Mouse (Mus musculus) embryonic facial prominence, embryonic 13.5 days (tissue): ENCODE measurements around the gene Slc30a7. TPM values are rescaled to one million over a fixed set of nuclear protein-coding genes. Genes with fewer than 3 reads are reported as not detected.
A peak's percentile ranks its signal among the peaks of the same experiment; 100 is the strongest.

Experiments used
- ATAC-seq: fragments of 200-750 bp; cut with Nextera tagmentation; 2 replicates; pipeline ENCODE4 v1.8.0; 2017; ENCODE audit warnings: low read depth; ENCODE audit not compliant: insufficient number of reproducible peaks, insufficient read depth, low FRiP score, low TSS enrichment
- H3K27ac ChIP-seq: fragments of 300-500 bp; sonication (generic); 2 replicates; pipeline ENCODE4 v1.5.1; 2015; ENCODE audit warnings: moderate library complexity, mild to moderate bottlenecking, inconsistent platforms
- H3K27me3 ChIP-seq: fragments of 300-500 bp; sonication (generic); 2 replicates; pipeline ENCODE4 v1.6.1; 2015; ENCODE audit warnings: mild to moderate bottlenecking, inconsistent platforms
- H3K36me3 ChIP-seq: fragments of 300-500 bp; sonication (generic); 2 replicates; pipeline ENCODE4 v1.6.1; 2015; ENCODE audit warnings: mild to moderate bottlenecking, inconsistent platforms
- H3K4me1 ChIP-seq: fragments of 300-500 bp; sonication (generic); 2 replicates; pipeline ENCODE4 v1.6.1; 2015; ENCODE audit warnings: inconsistent platforms
- H3K4me2 ChIP-seq: fragments of 300-500 bp; sonication (generic); 2 replicates; pipeline ENCODE4 v1.6.1; 2015; ENCODE audit warnings: moderate library complexity, mild to moderate bottlenecking, inconsistent platforms
- H3K4me3 ChIP-seq: fragments of 300-500 bp; sonication (generic); 2 replicates; pipeline ENCODE4 v1.5.1; 2015; ENCODE audit warnings: mild to moderate bottlenecking, inconsistent platforms
- H3K9ac ChIP-seq: fragments of 300-500 bp; sonication (generic); 2 replicates; pipeline ENCODE4 v1.6.1; 2015; ENCODE audit warnings: mild to moderate bottlenecking, inconsistent platforms
- H3K9me3 ChIP-seq: fragments of 300-500 bp; sonication (generic); 2 replicates; pipeline ENCODE4 v1.6.1; 2016; ENCODE audit warnings: inconsistent platforms
- WGBS: fragments of 180-500 bp; shearing (Covaris S2); methylation state at CpG from one replicate; pipeline ENCODE4 v1.1.7; 2015; ENCODE audit warnings: mixed read lengths; 5-methylcytosine and 5-hydroxymethylcytosine counted together
- polyA plus RNA-seq: library from polyadenylated mRNA; unstranded; fragments of >200 nt; fragmentation: Nextera tagmentation; extraction: Ambion mirVana; gene quantifications from 2 replicates; pipeline ENCODE4 v1.2.1, GENCODE M21; 2015

Slc30a7 gene
- polyA plus RNA-seq, 1 experiment from 2014 or later, result 29.0 TPM

GRCm38 (mm10) chr3:115962028-115962415 lies 45.2 kb downstream of the Slc30a7 start:
- Histone ChIP-seq H3K9ac (no peak overlapping the region), H3K9me3 (no peaks in the 10 kb centered on the region), H3K4me2 (no peak overlapping the region), H3K27me3 (no peaks in the 10 kb centered on the region), H3K27ac (peak overlapping the region; percentile 44; the same call in 1 of the 2 replicates), H3K4me1 (peaks cover 14% of the 10 kb centered on the region), H3K4me3 (no peak overlapping the region), H3K36me3 (peaks cover 19% of the 10 kb centered on the region)
- 15% methylated on average over 4 of the region's 4 CpGs for WGBS
- peak; percentile 84; the same call in 1 of the 2 replicates for ATAC-seq

- WGBS, result 30% methylated on average over 11 of the region's 11 CpGs
Measured at GRCm38 (mm10) chr3:115961311-115962027, 45.7 kb downstream of the Slc30a7 start.

GRCm38 (mm10) chr3:115957223-115957622 lies 50.0 kb downstream of the Slc30a7 start:
- Histone ChIP-seq H3K27me3 (no peaks in the 10 kb centered on the region), H3K4me2 (no peak overlapping the region), H3K4me1 (peaks cover 7% of the 10 kb centered on the region), H3K27ac (no peak overlapping the region), H3K9me3 (no peaks in the 10 kb centered on the region), H3K4me3 (no peak overlapping the region), H3K9ac (no peak overlapping the region), H3K36me3 (peaks cover 47% of the 10 kb centered on the region)
- WGBS, result 95% methylated on average over 7 of the region's 7 CpGs
- ATAC-seq, result no peak

More at GRCm38 (mm10) chr3:115961311-115962027, 45.7 kb downstream of the Slc30a7 start:
- no peak overlapping the region for H3K9ac ChIP-seq
- peak overlapping the region; percentile 23; the same call in 1 of the 2 replicates for H3K4me2 ChIP-seq
- no peaks in the 10 kb centered on the region for H3K27me3 ChIP-seq
- peaks cover 14% of the 10 kb centered on the region for H3K4me1 ChIP-seq
- H3K36me3 ChIP-seq, result peaks cover 20% of the 10 kb centered on the region
- peak; percentile 67; the same call in 1 of the 2 replicates for ATAC-seq
- peak overlapping the region; percentile 81 for H3K27ac ChIP-seq
- H3K4me3 ChIP-seq, result no peak overlapping the region
- H3K9me3 ChIP-seq, result no peaks in the 10 kb centered on the region

DNA sequence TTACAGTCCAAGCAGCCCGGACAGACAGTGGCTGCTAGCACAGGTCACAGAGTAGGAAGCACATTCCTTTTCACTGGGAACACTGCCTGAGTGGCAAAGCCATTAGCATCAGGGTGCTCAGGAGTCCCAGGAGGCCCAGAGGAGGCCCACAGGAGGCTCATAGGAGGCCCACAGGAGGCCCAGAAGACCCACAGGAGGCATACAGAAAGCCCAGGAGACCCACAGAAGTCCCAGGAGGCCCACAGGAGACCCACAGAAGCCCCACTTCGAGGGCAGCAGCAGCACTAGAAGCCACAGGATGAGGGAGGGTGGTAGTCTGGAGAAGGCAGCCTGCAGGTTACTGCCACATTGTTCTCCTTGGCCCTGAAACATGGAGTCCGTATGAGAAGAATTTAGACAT lies 54.1 kb downstream of the Slc30a7 start:
- Histone ChIP-seq H3K4me1 (no peaks in the 10 kb centered on the region), H3K36me3 (peaks cover 44% of the 10 kb centered on the region), H3K4me3 (no peak overlapping the region), H3K27ac (no peak overlapping the region), H3K4me2 (no peak overlapping the region), H3K9me3 (no peaks in the 10 kb centered on the region), H3K9ac (no peak overlapping the region), H3K27me3 (no peaks in the 10 kb centered on the region)
- no peak for ATAC-seq
- 75% methylated on average over 3 of the region's 3 CpGs for WGBS

- no peak overlapping the region for H3K9ac ChIP-seq
- ATAC-seq, result no peak
- H3K4me2 ChIP-seq, result no peak overlapping the region
- H3K27me3 ChIP-seq, result no peaks in the 10 kb centered on the region
- H3K36me3 ChIP-seq, result peaks cover 44% of the 10 kb centered on the region
- no peaks in the 10 kb centered on the region for H3K9me3 ChIP-seq
- no peak overlapping the region for H3K4me3 ChIP-seq
- no peak overlapping the region for H3K27ac ChIP-seq
- no peaks in the 10 kb centered on the region for H3K4me1 ChIP-seq
- 51% methylated on average over 4 of the region's 4 CpGs for WGBS
Measured at GRCm38 (mm10) chr3:115952356-115952755, 54.9 kb downstream of the Slc30a7 start.

DNA sequence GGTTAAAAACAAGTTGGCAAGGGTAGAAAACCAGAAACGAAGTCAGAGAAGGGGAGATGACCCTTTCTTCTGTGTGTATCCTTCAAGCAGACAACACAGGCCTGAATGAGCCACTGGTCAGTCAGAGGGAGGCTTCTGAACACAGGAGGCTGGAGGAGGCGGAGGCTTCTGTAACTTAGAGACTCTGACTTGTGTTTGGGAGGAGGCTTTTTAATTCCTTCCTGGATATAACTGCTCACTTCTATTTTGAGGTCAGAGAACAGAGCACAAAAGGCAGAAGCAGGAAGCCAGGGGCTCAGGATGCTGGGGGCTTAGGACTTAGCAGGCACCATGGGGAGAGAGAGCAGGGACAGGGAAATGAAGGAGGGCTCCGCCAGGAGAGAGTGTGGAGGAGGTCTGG lies 56.0 kb downstream of the Slc30a7 start:
- WGBS, result 63% methylated on average over 3 of the region's 3 CpGs

GRCm38 (mm10) chr3:115949921-115950877 lies 57.0 kb downstream of the Slc30a7 start:
- H3K27me3 ChIP-seq, result no peaks in the 10 kb centered on the region
- no peak overlapping the region for H3K4me2 ChIP-seq
- no peaks in the 10 kb centered on the region for H3K4me1 ChIP-seq
- no peaks in the 10 kb centered on the region for H3K9me3 ChIP-seq
- WGBS, result 89% methylated on average over 6 of the region's 6 CpGs
- H3K27ac ChIP-seq, result no peak overlapping the region
- no peak overlapping the region for H3K4me3 ChIP-seq
- no peak for ATAC-seq
- peaks cover 45% of the 10 kb centered on the region for H3K36me3 ChIP-seq
- H3K9ac ChIP-seq, result no peak overlapping the region

More for the DNA sequence above, 56.0 kb downstream of the Slc30a7 start:
- Histone ChIP-seq H3K9ac (no peak overlapping the region), H3K27ac (no peak overlapping the region), H3K4me2 (no peak overlapping the region), H3K36me3 (peaks cover 46% of the 10 kb centered on the region), H3K4me3 (no peak overlapping the region), H3K9me3 (no peaks in the 10 kb centered on the region), H3K4me1 (no peaks in the 10 kb centered on the region), H3K27me3 (no peaks in the 10 kb centered on the region)
- ATAC-seq, result no peak

- no peaks in the 10 kb centered on the region for H3K9me3 ChIP-seq
- peaks cover 50% of the 10 kb centered on the region for H3K36me3 ChIP-seq
- WGBS, result 80% methylated on average over 3 of the region's 3 CpGs
- H3K27me3 ChIP-seq, result no peaks in the 10 kb centered on the region
- H3K27ac ChIP-seq, result no peak overlapping the region
- no peak overlapping the region for H3K9ac ChIP-seq
- no peak overlapping the region for H3K4me2 ChIP-seq
- no peak for ATAC-seq
- H3K4me1 ChIP-seq, result no peaks in the 10 kb centered on the region
- no peak overlapping the region for H3K4me3 ChIP-seq
Measured at GRCm38 (mm10) chr3:115949220-115949920, 57.8 kb downstream of the Slc30a7 start.

DNA sequence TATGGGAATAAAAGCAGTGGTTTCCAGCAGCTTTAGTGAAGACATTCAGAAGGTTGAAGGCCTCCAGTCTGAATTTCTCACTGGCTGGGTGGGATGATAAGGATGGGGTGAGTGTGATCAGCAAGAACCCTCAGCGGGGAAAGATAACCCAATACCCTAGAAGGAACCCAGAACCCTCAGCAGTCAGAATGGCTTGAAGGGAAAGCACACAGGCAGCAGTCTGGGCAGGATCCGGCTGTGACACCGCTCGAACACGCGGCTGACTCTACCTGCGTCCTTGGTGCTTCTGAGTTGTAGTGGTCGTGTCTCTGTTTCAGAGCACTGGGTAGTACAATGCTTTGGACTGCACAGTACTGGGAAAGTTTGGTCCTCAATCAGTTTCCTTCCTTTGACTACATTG lies 60.9 kb downstream of the Slc30a7 start:
- 95% methylated on average over 8 of the region's 8 CpGs for WGBS
- no peak overlapping the region for H3K27ac ChIP-seq
- peaks cover 60% of the 10 kb centered on the region for H3K36me3 ChIP-seq
- H3K4me3 ChIP-seq, result no peak overlapping the region
- ATAC-seq, result no peak
- H3K9me3 ChIP-seq, result no peaks in the 10 kb centered on the region
- no peaks in the 10 kb centered on the region for H3K27me3 ChIP-seq
- H3K9ac ChIP-seq, result no peak overlapping the region
- H3K4me2 ChIP-seq, result no peak overlapping the region
- H3K4me1 ChIP-seq, result no peaks in the 10 kb centered on the region

DNA sequence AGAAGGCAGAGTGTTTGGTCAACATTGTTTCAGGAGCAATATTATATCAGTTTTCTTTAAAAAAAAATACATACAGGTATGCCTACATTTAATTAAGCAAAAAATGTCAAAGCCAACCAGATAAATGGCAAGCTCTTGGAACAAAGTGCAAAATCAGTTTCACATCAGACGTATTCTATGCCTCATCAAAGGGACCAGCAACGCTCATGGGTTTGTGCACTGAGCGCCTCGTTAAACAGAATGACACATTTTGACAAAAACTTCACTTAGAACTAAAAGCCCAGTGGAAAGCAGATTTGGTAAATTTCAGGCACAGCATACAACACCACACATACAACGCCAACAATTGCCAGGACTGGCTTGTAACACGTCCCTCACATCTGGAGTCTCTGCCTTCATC lies 62.8 kb downstream of the Slc30a7 start:
- H3K9me3 ChIP-seq, result no peaks in the 10 kb centered on the region
- H3K27me3 ChIP-seq, result no peaks in the 10 kb centered on the region
- no peak overlapping the region for H3K9ac ChIP-seq
- H3K4me2 ChIP-seq, result no peak overlapping the region
- no peak overlapping the region for H3K4me3 ChIP-seq
- WGBS, result 91% methylated on average over 6 of the region's 6 CpGs
- H3K36me3 ChIP-seq, result peaks cover 64% of the 10 kb centered on the region
- no peaks in the 10 kb centered on the region for H3K4me1 ChIP-seq
- no peak overlapping the region for H3K27ac ChIP-seq
- no peak for ATAC-seq

DNA sequence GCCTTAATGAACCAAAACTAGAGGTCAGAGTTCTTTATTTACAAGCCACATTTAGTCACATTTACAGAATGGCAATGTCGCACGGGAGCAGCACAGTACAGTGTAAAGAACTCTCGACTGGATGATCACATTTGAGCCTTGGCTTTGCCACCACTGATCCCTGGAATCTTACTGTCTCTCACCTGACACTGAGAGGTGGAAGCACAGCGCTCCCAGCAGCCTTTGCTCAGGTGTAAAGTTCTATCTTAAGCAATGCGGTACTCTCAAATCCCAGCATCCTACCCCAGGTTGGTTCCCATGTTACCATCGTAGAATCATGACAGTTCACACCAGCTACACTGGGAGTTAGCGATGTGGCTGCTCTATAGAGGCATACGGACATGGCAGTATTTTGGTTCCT lies 65.7 kb downstream of the Slc30a7 start:
- no peak for ATAC-seq
- WGBS, result 94% methylated on average over 8 of the region's 8 CpGs

More for the DNA sequence above, 65.7 kb downstream of the Slc30a7 start:
- no peak overlapping the region for H3K4me3 ChIP-seq
- no peak overlapping the region for H3K4me2 ChIP-seq
- no peaks in the 10 kb centered on the region for H3K4me1 ChIP-seq
- no peak overlapping the region for H3K9ac ChIP-seq
- H3K27ac ChIP-seq, result no peak overlapping the region
- peaks cover 57% of the 10 kb centered on the region for H3K36me3 ChIP-seq
- no peaks in the 10 kb centered on the region for H3K27me3 ChIP-seq
- H3K9me3 ChIP-seq, result no peaks in the 10 kb centered on the region
